Mouse (Mus musculus): ENCODE data around the gene Plxnb1.

Gene Plxnb1

GRCm38 (mm10) chr9:109100307-109100928 is 5.2 kb downstream of the Plxnb1 start:
- in situ Hi-C loops (cut with MboI; ENCODE audit: low sequenced_read_pairs), result no loop called here

GRCm38 (mm10) chr9:109101933-109102445 is 6.8 kb downstream of the Plxnb1 start:
- in situ Hi-C loops (cut with MboI; ENCODE audit: low sequenced_read_pairs), result no loop called here

DNA sequence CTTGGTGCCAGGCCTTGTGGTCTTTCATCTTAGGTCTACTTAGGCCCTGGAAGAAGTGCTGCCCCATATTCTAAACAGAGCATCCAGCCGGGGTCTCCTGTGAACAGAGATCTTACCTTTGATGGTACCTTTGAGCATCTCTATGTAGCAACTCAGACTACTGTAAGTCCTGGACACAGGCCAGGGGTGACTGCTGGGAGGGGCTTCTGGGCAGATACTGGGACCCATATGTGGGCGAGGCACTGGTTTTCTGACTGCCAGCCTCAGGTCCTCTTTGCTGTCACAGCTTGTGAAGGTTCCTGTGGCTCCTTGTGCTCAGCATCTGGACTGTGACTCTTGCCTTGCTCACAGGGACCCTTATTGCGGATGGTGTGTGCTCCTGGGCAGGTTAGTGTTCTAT is 7.4 kb downstream of the Plxnb1 start:
- in situ Hi-C loops (cut with MboI; ENCODE audit: low sequenced_read_pairs), result no loop called here

DNA sequence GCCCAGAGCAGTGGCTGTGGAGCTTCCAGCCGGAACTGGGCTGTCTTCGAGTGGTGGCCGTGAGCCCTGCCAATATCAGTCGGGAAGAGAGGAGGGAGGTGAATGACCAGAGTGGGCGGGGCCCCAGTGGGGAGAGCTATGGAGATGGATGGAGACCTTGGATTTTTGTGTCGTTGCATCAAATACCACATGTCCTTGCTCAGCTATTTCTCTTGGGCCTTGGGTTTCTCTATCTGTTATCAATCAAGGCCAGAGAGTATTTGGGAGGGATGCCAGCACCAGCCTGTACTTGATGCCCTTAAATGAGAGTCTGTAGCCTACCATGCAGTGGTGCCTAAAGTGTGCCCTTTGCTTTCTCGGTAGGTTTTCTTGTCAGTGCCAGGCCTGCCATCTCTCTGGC is 8.1 kb downstream of the Plxnb1 start:
- in situ Hi-C loops (cut with MboI; ENCODE audit: low sequenced_read_pairs), result no loop called here

GRCm38 (mm10) chr9:109104083-109104482 is 8.9 kb downstream of the Plxnb1 start:
- in situ Hi-C loops (cut with MboI; ENCODE audit: low sequenced_read_pairs), result no loop called here

DNA sequence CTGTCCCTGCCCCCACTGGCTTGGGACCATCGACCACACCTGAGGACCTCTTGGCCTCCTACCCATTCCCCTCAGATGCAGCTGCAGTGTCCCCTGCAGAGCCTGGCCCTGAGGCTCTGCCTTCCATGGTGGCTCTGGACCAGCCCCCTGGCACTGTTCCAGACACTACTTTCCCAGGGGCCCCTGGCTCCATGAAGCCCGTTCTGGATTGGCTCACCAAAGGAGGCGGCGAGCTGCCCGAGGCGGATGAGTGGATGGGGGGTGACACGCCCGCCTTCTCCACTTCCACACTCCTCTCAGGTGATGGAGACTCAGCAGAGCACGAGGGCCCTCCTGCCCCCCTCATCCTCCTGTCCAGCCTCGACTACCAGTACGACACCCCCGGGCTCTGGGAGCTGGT is 9.8 kb downstream of the Plxnb1 start:
- in situ Hi-C loops (cut with MboI; ENCODE audit: low sequenced_read_pairs), result no loop called here

DNA sequence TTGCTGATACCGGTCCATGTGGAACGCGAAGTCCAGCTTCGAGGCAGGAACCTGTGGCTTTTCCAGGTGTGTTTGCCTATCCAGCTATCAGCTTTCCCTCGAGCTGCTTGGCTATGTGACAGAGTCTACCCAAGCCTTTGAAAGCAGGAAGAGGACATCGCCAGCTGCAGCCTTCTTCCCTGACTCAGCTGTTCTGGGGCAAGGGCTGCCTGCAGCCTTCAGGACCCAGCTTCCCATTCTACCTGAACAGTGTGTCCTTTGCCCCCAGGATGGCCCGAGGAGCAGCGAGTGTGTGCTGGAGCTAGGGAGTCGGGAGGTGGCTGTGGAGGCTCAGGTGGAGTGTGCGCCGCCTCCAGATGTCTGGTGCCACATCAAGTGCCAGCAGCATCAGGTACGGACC is 10.5 kb downstream of the Plxnb1 start:
- in situ Hi-C loops (cut with MboI; ENCODE audit: low sequenced_read_pairs), result no loop called here

DNA sequence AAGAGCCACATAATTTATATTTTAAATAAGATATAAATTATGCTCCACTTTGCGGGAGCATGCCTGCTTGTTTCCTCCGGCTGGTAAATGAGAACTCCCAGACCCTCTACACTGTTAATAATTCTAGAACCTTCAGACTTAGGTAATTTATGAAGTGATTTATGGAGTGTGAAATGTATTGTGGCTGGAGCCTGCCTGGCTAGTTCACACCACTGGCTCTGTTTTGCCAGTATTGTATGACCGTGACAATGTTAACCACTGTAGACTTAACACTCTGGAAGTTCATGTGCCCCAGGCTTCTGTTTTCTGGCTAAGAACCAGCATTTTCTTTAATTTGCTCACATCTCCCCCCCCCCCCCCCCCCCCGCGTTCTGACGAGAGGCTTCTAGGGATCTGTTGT is 12.2 kb downstream of the Plxnb1 start:
- in situ Hi-C loops (cut with MboI; ENCODE audit: low sequenced_read_pairs), result no loop called here

GRCm38 (mm10) chr9:109110240-109110639 is 15.1 kb downstream of the Plxnb1 start:
- in situ Hi-C loops (cut with MboI; ENCODE audit: low sequenced_read_pairs), result no loop called here

GRCm38 (mm10) chr9:109111101-109111500 is 15.9 kb downstream of the Plxnb1 start:
- in situ Hi-C loops (cut with MboI; ENCODE audit: low sequenced_read_pairs), result no loop called here

DNA sequence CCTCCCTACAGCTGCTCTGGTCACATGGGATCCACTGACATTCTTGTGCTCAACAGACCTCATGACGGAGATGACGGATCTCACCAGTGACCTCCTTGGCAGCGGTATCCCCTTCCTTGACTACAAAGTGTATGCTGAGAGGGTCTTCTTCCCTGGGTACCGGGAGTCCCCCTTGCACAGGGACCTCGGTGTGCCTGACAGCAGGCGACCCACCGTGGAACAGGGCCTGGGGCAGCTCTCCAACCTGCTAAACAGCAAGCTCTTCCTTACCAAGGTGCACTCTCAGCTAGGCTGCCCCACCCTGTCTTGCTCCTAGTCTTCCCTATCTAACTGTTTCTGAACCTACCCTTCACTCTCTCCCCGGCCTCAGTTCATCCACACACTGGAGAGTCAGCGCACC is 16.4 kb downstream of the Plxnb1 start:
- in situ Hi-C loops (cut with MboI; ENCODE audit: low sequenced_read_pairs), result no loop called here

GRCm38 (mm10) chr9:109113331-109113730 is 18.1 kb downstream of the Plxnb1 start:
- in situ Hi-C loops (cut with MboI; ENCODE audit: low sequenced_read_pairs), result no loop called here

DNA sequence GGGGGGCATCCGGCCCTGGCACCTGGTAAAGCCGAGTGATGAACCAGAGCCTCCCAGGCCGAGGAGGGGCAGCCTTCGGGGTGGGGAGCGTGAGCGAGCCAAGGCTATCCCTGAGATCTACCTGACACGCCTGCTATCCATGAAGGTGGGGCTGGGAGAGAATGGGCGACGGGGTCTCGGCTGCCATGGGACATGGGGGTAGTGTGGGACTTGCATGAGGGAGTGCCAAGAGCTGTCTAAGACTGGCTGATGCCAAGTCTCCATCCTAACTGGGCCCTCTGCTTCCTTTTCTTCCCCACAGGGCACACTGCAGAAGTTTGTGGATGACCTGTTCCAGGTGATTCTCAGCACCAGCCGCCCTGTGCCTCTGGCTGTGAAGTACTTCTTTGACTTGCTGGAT is 19.1 kb downstream of the Plxnb1 start:
- in situ Hi-C loops (cut with MboI; ENCODE audit: low sequenced_read_pairs), result no loop called here

- in situ Hi-C loops (cut with MboI; ENCODE audit: low sequenced_read_pairs), result no loop called here
Observed at GRCm38 (mm10) chr9:109114871-109115270, 19.7 kb downstream of the Plxnb1 start.

GRCm38 (mm10) chr9:109116205-109116604 is 21.0 kb downstream of the Plxnb1 start:
- in situ Hi-C loops (cut with MboI; ENCODE audit: low sequenced_read_pairs), result no loop called here

- in situ Hi-C loops (cut with MboI; ENCODE audit: low sequenced_read_pairs), result no loop called here
Observed at GRCm38 (mm10) chr9:109118106-109118505, 22.9 kb downstream of the Plxnb1 start.

GRCm38 (mm10) chr9:109119571-109119970 is 24.4 kb downstream of the Plxnb1 start:
- in situ Hi-C loops (cut with MboI; ENCODE audit: low sequenced_read_pairs), result no loop called here

- in situ Hi-C loops (cut with MboI; ENCODE audit: low sequenced_read_pairs), result loop anchor here (5.0 kb wide), 1 partner anchor 109 kb away; no protein-coding TSS in a partner anchor
Observed at GRCm38 (mm10) chr9:109120956-109121355, 25.8 kb downstream of the Plxnb1 start.

- in situ Hi-C loops (cut with MboI; ENCODE audit: low sequenced_read_pairs), result loop anchor here (5.0 kb wide), 1 partner anchor 110 kb away; no protein-coding TSS in a partner anchor
Observed at GRCm38 (mm10) chr9:109122553-109123085, 27.4 kb downstream of the Plxnb1 start.

GRCm38 (mm10) chr9:109123266-109123665 is 28.1 kb downstream of the Plxnb1 start:
- in situ Hi-C loops (cut with MboI; ENCODE audit: low sequenced_read_pairs), result loop anchor here (5.0 kb wide), 1 partner anchor 111 kb away; no protein-coding TSS in a partner anchor

DNA sequence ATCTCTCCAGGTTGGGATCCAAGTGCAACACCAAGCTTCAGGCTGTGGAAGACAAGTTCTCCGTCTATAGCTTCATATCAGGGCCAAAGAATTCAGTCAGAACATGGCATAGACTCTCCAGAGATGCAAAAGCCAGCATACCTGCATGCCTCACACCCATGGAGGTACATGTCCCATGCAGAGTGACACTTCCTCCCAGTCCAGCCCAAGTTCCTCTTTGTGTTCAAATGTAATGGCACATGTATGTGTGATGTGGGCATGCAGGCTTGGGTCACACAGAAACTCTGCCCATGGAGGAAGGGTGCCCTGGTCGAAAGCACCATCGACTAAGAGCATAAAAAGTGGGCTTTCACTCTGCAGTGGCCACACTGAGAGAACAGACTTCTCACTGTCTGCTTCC is 29.0 kb downstream of the Plxnb1 start:
- in situ Hi-C loops (cut with MboI; ENCODE audit: low sequenced_read_pairs), result loop anchor here (5.0 kb wide), 1 partner anchor 112 kb away; no protein-coding TSS in a partner anchor

GRCm38 (mm10) chr9:109125043-109125442 is 29.9 kb downstream of the Plxnb1 start:
- in situ Hi-C loops (cut with MboI; ENCODE audit: low sequenced_read_pairs), result no loop called here
